Mouse (Mus musculus) intestine, embryonic 14.5 days (tissue): ENCODE measurements around the gene Dcn. TPM values are rescaled to one million over a fixed set of nuclear protein-coding genes. Genes with fewer than 3 reads are reported as not detected.

Source experiments
- ATAC-seq: fragments of 200-750 bp; cut with Nextera tagmentation; replicated peaks from 2 replicates; pipeline ENCODE4 v1.8.0; 2017; ENCODE audit warnings: low read depth, moderate number of reproducible peaks, moderate TSS enrichment, moderate library complexity; ENCODE audit not compliant: low FRiP score, low TSS enrichment
- DNase-seq: peaks from one replicate; pipeline ENCODE4 v3.0.0-alpha.2; 2018; ENCODE audit warnings: low spot score
- H3K27ac ChIP-seq: fragments of 300-500 bp; sonication (generic); 2 replicates; pipeline ENCODE4 v1.5.1; 2014; ENCODE audit warnings: low read depth, mild to moderate bottlenecking, control low read depth
- H3K27me3 ChIP-seq: fragments of 300-500 bp; sonication (generic); replicated peaks from 2 replicates; pipeline ENCODE4 v1.6.1; 2014; ENCODE audit warnings: low read length, control low read depth; ENCODE audit not compliant: control insufficient read depth, insufficient read depth
- H3K36me3 ChIP-seq: fragments of 300-500 bp; sonication (generic); 2 replicates; pipeline ENCODE4 v1.6.1; 2014; ENCODE audit warnings: low read length, control low read depth; ENCODE audit not compliant: control insufficient read depth, insufficient read depth
- H3K4me1 ChIP-seq: fragments of 300-500 bp; sonication (generic); replicated peaks from 2 replicates; pipeline ENCODE4 v1.6.1; 2014; ENCODE audit warnings: low read length, control low read depth, mixed read lengths; ENCODE audit not compliant: control insufficient read depth, insufficient read depth
- H3K4me2 ChIP-seq: fragments of 300-500 bp; sonication (generic); 2 replicates; pipeline ENCODE4 v1.6.1; 2014; ENCODE audit warnings: low read length
- H3K4me3 ChIP-seq: fragments of 300-500 bp; sonication (generic); 2 replicates; pipeline ENCODE4 v1.5.1; 2014; ENCODE audit warnings: low read depth, low read length, control low read depth, mixed read lengths
- H3K9ac ChIP-seq: fragments of 300-500 bp; sonication (generic); 2 replicates; pipeline ENCODE4 v1.6.1; 2014; ENCODE audit warnings: mild to moderate bottlenecking, low read length
- H3K9me3 ChIP-seq: fragments of 300-500 bp; sonication (generic); 2 replicates; pipeline ENCODE4 v1.6.1; 2016; ENCODE audit warnings: low read length, control low read depth; ENCODE audit not compliant: control insufficient read depth
- WGBS: fragments of 180-500 bp; shearing (Covaris S2); extraction: QIAGEN DNeasy Blood & Tissue Kit; methylation state at CpG from one replicate; pipeline ENCODE4 v1.1.7; 2014; 5-methylcytosine and 5-hydroxymethylcytosine counted together
- polyA plus RNA-seq: library from polyadenylated mRNA; unstranded; fragments of >200 nt; fragmentation: Nextera tagmentation; extraction: Ambion mirVana; gene quantifications from 2 replicates; pipeline ENCODE4 v1.2.1, GENCODE M21; 2014

Dcn gene
- polyA plus RNA-seq, result 303 and 329 TPM in 2 replicates

GRCm38 (mm10) chr10:97479004-97479766 lies at the start of gene Dcn:
Gene Dcn (plus strand): TSS chr10:97479609.
- 14% methylated on average over 7 of the region's 7 CpGs for WGBS
- Histone ChIP-seq H3K9me3 (no peaks in the 10 kb centered on the region), H3K36me3 (no peaks in the 10 kb centered on the region), H3K27me3 (no peaks in the 10 kb centered on the region), H3K4me3 (peak within 1 kb of the TSS; percentile 23), H3K4me1 (peaks cover 14% of the 10 kb centered on the region), H3K4me2 (peak within 1 kb of the TSS; percentile 41), H3K27ac (peak within 1 kb of the TSS; percentile 87), H3K9ac (peak within 1 kb of the TSS; percentile 50)
- DNase-seq (no peak), ATAC-seq (no peak)

- no peak overlapping the region for H3K9ac ChIP-seq
- DNase-seq (no peak), ATAC-seq (no peak)
- H3K27ac ChIP-seq, result no peak overlapping the region
- no peaks in the 10 kb centered on the region for H3K36me3 ChIP-seq
- H3K4me1 ChIP-seq, result no peaks in the 10 kb centered on the region
- no peak overlapping the region for H3K4me2 ChIP-seq
- no peaks in the 10 kb centered on the region for H3K9me3 ChIP-seq
- no peak overlapping the region for H3K4me3 ChIP-seq
- no peaks in the 10 kb centered on the region for H3K27me3 ChIP-seq
- WGBS, result 89% methylated on average over 5 of the region's 5 CpGs
Measured at GRCm38 (mm10) chr10:97436662-97437061, 42.7 kb upstream of the Dcn start.

- no peaks in the 10 kb centered on the region for H3K36me3 ChIP-seq
- H3K4me1 ChIP-seq, result no peaks in the 10 kb centered on the region
- H3K9me3 ChIP-seq, result no peaks in the 10 kb centered on the region
- H3K4me3 ChIP-seq, result no peak overlapping the region
- WGBS, result 33% methylated on average over 2 of the region's 2 CpGs
- H3K27me3 ChIP-seq, result no peaks in the 10 kb centered on the region
- H3K4me2 ChIP-seq, result no peak overlapping the region
- no peak overlapping the region for H3K9ac ChIP-seq
- no peak for ATAC-seq
- no peak overlapping the region for H3K27ac ChIP-seq
- DNase-seq, result no peak
Measured at GRCm38 (mm10) chr10:97442300-97442699, 37.1 kb upstream of the Dcn start.

- H3K4me1 ChIP-seq, result no peaks in the 10 kb centered on the region
- H3K4me2 ChIP-seq, result no peak overlapping the region
- no peaks in the 10 kb centered on the region for H3K9me3 ChIP-seq
- DNase-seq (no peak), ATAC-seq (no peak)
- no peak overlapping the region for H3K4me3 ChIP-seq
- H3K27ac ChIP-seq, result no peak overlapping the region
- no peaks in the 10 kb centered on the region for H3K27me3 ChIP-seq
- H3K9ac ChIP-seq, result no peak overlapping the region
- no peaks in the 10 kb centered on the region for H3K36me3 ChIP-seq
- 85% methylated on average over 4 of the region's 4 CpGs for WGBS
Measured at GRCm38 (mm10) chr10:97446486-97446885, 32.9 kb upstream of the Dcn start.

GRCm38 (mm10) chr10:97452886-97453285 lies 26.5 kb upstream of the Dcn start:
- H3K36me3 ChIP-seq, result no peaks in the 10 kb centered on the region
- H3K9ac ChIP-seq, result no peak overlapping the region
- DNase-seq (no peak), ATAC-seq (no peak)
- H3K4me3 ChIP-seq, result no peak overlapping the region
- H3K27me3 ChIP-seq, result no peaks in the 10 kb centered on the region
- 74% methylated on average over 1 of the region's 1 CpGs for WGBS
- H3K4me1 ChIP-seq, result no peaks in the 10 kb centered on the region
- no peaks in the 10 kb centered on the region for H3K9me3 ChIP-seq
- H3K4me2 ChIP-seq, result no peak overlapping the region
- no peak overlapping the region for H3K27ac ChIP-seq

- H3K27me3 ChIP-seq, result no peaks in the 10 kb centered on the region
- no peak overlapping the region for H3K27ac ChIP-seq
- H3K9me3 ChIP-seq, result no peaks in the 10 kb centered on the region
- 78% methylated on average over 9 of the region's 9 CpGs for WGBS
- no peaks in the 10 kb centered on the region for H3K36me3 ChIP-seq
- no peak overlapping the region for H3K4me2 ChIP-seq
- H3K9ac ChIP-seq, result no peak overlapping the region
- H3K4me3 ChIP-seq, result no peak overlapping the region
- no peak for DNase-seq
- ATAC-seq, result no peak
- H3K4me1 ChIP-seq, result no peaks in the 10 kb centered on the region
Measured at GRCm38 (mm10) chr10:97453529-97453928, 25.9 kb upstream of the Dcn start.

GRCm38 (mm10) chr10:97456993-97457392 lies 22.4 kb upstream of the Dcn start:
- Histone ChIP-seq H3K4me1 (no peaks in the 10 kb centered on the region), H3K27ac (no peak overlapping the region), H3K9ac (no peak overlapping the region), H3K9me3 (no peaks in the 10 kb centered on the region), H3K27me3 (no peaks in the 10 kb centered on the region), H3K4me3 (no peak overlapping the region), H3K36me3 (no peaks in the 10 kb centered on the region), H3K4me2 (no peak overlapping the region)
- ATAC-seq (no peak), DNase-seq (no peak)
- WGBS, result 87% methylated on average over 7 of the region's 7 CpGs

GRCm38 (mm10) chr10:97466818-97467217 lies 12.6 kb upstream of the Dcn start:
- no peak overlapping the region for H3K9ac ChIP-seq
- H3K4me3 ChIP-seq, result no peak overlapping the region
- DNase-seq (no peak), ATAC-seq (no peak)
- H3K27ac ChIP-seq, result no peak overlapping the region
- no peaks in the 10 kb centered on the region for H3K9me3 ChIP-seq
- WGBS, result 67% methylated on average over 3 of the region's 3 CpGs
- H3K27me3 ChIP-seq, result no peaks in the 10 kb centered on the region
- no peak overlapping the region for H3K4me2 ChIP-seq
- peaks cover 7% of the 10 kb centered on the region; the same call in 1 of the 2 replicates for H3K4me1 ChIP-seq
- H3K36me3 ChIP-seq, result no peaks in the 10 kb centered on the region
